Mouse (Mus musculus): ENCODE results near the gene Pmpca. TPM values are rescaled to one million over a fixed set of nuclear protein-coding genes. Genes with fewer than 3 reads are reported as not detected.
"Not testable (repeated sequence)": the region's sequence is repeated elsewhere in the genome, so short reads cannot be mapped to it uniquely, and the experiment has no call there.

Pmpca gene
- total RNA-seq, 2 experiments from 2014 or later = 116 to 130 TPM

DNA sequence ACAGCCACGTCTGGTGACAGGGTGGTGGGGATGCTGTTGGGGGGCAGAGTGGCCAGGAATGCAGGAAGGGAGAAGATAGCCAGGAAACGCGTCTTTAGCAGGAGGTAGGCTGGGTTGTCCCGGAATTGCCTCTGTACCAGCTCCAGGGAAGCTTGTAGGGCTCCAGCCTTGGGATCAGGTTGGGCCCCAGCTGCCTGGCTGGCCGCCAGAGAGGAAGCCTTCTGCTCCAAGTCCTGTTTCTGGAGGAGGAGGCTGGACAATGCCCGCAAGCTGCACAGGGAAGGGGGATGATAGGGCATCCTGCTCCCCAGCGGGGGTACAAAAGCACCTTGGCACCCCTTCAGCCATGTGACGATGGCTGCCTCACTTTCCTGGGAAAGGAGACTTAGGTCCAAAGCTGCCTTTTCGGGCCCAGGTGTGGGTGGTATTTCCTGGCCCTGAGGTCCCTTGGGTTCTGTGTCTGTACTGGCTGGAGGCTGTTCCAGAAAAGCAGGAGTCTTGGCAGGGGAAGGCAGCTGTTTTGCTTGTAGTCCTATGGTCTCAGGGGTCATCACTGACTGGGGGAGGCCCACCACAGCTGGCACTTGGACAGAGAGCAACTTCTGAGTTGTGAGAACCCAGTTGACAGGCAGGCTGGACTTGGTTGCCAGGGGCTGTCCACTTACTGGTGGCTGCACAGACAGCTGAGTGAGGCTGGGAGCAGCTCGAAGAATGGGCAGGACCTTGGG lies 24.2 kb upstream of the Pmpca start:
- intact Hi-C loops (cut with DNase I) = no loop called here
- DNase-seq = peak; percentile 86 to 88

DNA sequence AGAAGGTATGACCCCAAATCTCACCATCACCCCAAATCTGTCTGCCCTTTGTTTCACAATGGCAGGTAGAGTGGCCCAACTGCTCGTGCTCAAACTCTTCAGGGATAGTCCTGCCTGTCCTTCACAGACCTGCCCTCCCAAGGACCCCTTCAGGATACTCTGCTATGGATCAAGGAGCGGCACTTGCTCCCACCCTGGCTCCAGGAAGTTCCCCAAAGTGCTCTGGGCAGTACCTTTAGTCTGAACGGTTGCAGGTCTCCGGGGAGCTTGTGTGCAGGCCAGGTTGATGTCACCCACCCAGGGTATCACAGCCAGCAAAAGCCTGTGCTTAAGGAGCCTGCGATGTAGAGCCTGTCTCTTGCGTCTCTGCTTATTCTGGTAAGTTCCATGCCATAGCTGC lies 21.2 kb upstream of the Pmpca start:
- no peak for DNase-seq
- intact Hi-C loops (cut with DNase I) = no loop called here

GRCm38 (mm10) chr2:26368572-26368971 lies 20.6 kb upstream of the Pmpca start:
- intact Hi-C loops (cut with DNase I) = no loop called here
- peak; percentile 78 to 83 for DNase-seq

DNA sequence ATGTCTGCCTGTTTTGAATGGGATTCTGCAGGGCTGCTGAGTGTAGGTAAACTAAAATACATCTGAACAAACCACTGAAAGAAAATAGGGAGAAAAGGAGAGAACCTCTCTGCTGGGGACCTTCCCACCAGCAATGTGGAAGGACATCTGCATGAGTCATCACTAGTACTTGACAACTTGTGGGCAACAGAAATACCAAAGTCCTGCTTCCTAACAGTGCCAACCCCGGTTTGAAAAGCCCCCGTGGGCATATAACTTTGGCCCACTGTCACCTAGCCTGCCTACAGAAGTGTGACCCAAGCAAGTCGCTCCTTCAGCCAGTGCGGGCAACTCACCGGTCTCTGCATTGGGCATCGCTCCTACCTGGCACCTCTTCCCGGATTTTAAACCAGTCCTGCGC lies 16.7 kb upstream of the Pmpca start:
- intact Hi-C loops (cut with DNase I) = no loop called here
- no peak for DNase-seq

DNA sequence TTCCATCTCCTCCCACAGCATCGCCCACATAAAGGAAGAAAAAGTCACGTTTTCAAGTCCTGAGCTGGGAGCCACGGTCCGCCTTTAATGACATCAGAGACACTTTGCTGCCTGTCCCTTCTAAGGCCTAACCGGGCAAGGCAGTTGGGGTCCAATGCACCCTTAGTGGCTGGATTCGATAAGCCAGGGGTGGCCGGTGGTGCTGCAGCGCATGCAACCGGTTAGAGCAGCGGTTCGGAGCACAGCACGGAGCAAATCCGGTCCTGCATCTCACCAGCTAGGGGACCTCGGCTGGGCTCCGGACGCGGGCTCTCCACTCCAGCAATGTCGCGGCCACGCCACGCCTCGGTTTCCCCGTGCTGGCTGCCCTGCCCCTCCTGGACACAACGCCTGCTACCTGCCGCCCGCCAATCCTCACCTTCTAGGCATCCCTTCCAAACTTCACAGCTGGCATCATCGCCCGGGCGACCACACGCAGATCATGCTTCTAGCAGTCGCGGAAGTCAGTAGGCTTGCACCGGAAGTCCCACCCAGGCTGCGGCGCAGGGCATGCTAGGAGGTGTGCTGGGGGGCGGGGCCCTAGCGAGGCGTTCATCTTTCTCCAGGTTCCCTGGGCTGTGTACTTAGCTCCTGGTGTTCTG lies 8.9 kb upstream of the Pmpca start, which contains the start of gene Snapc4:
TSS of gene Snapc4 (minus strand) at position 523 of the 641 bp plus-strand sequence.
- DNase-seq = peak; percentile 85 to 89
- intact Hi-C loops (cut with DNase I) = no loop called here

DNA sequence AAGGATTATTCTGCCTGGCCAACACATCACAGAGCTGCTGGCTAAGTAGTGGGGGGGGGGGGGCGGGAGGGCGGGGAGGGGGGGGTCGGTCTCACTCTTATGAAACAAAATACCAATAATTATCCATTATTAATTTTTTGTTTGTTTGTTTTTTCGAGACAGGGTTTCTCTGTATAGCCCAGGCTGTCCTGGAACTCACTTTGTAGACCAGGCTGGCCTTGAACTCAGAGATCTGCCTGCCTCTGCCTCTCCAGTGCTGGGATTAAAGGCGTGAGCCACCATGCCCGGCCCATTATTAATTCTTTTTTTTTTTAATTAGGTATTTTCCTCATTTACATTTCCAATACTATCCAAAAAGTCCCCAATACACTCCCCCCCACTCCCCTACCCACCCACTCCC lies 8.3 kb upstream of the Pmpca start:
- intact Hi-C loops (cut with DNase I); DNase-seq: not testable (repeated sequence)

- intact Hi-C loops (cut with DNase I) = no loop called here
- no peak for DNase-seq
These were observed 1.4 kb upstream of the Pmpca start for GRCm38 (mm10) chr2:26387713-26388112.

- intact Hi-C loops (cut with DNase I) = no loop called here
- DNase-seq = no peak
These were observed 421 bp upstream of the Pmpca start for GRCm38 (mm10) chr2:26388682-26389153.

- DNase-seq = no peak
- intact Hi-C loops (cut with DNase I) = no loop called here
These were observed 1.8 kb downstream of the Pmpca start for GRCm38 (mm10) chr2:26390954-26391353.

GRCm38 (mm10) chr2:26391617-26392016 lies 2.5 kb downstream of the Pmpca start:
- no peak for DNase-seq
- intact Hi-C loops (cut with DNase I) = no loop called here

- intact Hi-C loops (cut with DNase I) = no loop called here
- peak; percentile 47 for DNase-seq
These were observed 9.8 kb downstream of the Pmpca start for GRCm38 (mm10) chr2:26398978-26399377.

DNA sequence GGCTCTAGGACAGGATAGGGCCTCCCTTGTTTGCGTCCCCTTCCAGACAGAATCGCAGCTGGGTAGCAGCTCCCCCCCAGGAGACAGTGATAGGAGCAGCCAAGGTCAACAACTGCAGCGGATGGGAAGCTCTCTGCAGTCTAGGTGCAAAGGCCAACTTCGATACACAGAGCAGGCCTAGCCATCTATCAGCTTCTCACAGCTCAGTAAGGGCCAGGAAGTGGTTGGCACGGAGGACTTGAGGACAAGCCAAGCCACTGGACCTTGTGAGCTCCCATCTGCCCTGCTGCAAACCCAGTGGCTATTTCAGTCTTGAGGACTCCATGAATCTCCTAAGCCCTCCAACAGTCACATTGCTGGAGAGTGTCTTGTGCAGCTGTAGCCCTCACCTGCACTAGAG lies 10.5 kb downstream of the Pmpca start:
- peak; percentile 71 to 78 for DNase-seq
- intact Hi-C loops (cut with DNase I) = no loop called here

DNA sequence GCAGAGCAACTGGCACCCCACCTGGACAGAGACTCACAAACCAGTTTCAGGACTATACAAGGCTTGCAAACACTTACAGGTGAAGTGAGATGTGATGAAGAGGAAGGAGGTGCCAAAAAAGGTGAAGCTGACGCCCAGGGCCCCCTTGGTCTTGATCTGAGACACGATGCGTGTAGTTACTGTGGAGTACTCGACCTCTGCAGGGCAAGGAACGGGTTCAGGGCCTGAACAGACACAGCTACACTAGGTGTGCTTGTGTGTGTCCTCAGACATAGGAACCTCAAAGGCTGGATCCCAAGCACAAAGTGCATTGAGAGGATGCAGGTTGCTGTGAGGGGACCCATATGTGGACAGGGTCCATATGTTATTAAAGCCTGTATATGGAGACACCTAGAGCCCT lies 11.2 kb downstream of the Pmpca start:
- intact Hi-C loops (cut with DNase I) = no loop called here
- no peak for DNase-seq

GRCm38 (mm10) chr2:26401023-26401422 lies 11.9 kb downstream of the Pmpca start:
- intact Hi-C loops (cut with DNase I) = no loop called here
- no peak for DNase-seq

DNA sequence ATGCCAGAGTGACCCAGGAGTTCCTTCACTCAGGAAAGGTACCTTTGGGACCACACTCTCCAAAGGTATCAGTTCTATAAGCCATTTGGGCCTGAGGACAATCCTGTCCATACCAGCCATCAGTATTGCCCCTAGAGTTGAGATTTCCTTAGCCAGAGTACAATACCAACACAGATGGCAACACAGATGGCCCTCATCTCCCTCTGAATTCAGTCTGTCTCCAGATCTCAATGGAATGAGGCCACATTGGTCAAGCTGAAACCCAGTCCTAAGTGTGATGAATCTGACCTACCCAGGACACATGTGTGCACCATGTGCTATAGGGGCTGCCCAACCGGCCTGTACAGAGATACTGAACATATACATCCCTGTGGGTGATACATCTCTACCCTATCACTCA lies 13.1 kb downstream of the Pmpca start:
- intact Hi-C loops (cut with DNase I) = no loop called here
- DNase-seq = no peak

GRCm38 (mm10) chr2:26403306-26403705 lies 14.2 kb downstream of the Pmpca start:
- intact Hi-C loops (cut with DNase I) = no loop called here
- DNase-seq = no peak

DNA sequence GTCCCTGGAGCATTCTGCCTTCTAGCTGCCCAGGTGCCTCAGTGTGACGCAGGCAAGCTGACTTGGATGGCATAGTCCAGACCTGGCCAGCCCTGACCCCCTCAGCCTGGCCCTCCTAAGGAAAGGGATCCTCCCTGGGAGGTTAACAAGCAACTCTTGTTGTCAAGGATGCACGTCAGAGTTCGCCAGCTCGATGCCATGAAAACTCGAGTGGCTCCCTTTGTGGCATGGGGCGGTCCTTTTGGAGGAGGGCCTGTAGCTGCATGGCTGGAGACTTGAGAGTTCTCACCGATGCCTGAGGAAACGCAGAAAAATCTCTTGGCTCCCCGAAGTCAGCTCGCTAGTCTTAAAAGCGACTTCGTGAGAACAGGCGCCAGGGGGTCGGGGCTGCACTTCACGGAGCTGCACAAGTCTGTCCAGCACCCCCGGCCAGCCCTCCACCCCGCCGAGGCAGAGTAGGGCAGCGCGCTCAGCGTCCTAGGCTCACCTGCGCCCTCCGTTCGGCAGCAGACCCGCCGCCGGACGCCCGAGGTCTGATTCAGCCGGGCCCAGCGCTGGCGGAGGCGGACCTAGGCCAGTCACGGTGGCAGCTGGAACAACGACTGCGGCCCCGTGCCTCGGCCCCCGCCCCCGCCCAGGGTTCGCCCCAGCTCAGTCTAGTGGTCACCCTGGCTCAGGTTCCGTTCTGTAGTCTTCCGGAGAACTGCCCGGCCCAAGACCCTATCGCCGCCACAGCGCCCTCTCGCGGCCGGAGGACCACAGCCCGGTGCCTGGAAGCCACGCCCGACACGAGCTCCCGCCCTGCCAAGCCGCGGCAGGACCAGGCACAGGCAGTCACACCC lies 19.6 kb downstream of the Pmpca start, which contains the start of gene Inpp5e:
TSS of gene Inpp5e (minus strand) at position 689 of the 842 bp plus-strand sequence.
- intact Hi-C loops (cut with DNase I) = loop anchor here (2.0 to 5.0 kb wide), 2 partner anchors 56 to 81 kb away; partner anchors contain the start of gene Dnlz
- peak; percentile 99 for DNase-seq

- no peak for DNase-seq
- intact Hi-C loops (cut with DNase I) = loop anchor here (2.0 to 5.0 kb wide), 2 partner anchors 57 to 82 kb away; partner anchors contain the start of gene Dnlz
These were observed 20.2 kb downstream of the Pmpca start for GRCm38 (mm10) chr2:26409362-26409761.

GRCm38 (mm10) chr2:26410091-26410490 lies 21.0 kb downstream of the Pmpca start:
- DNase-seq = no peak
- intact Hi-C loops (cut with DNase I) = no loop called here

- intact Hi-C loops (cut with DNase I) = no loop called here
- peak in 1 of 2 experiments; percentile 25 for DNase-seq
These were observed 21.8 kb downstream of the Pmpca start for GRCm38 (mm10) chr2:26410931-26411411.

DNA sequence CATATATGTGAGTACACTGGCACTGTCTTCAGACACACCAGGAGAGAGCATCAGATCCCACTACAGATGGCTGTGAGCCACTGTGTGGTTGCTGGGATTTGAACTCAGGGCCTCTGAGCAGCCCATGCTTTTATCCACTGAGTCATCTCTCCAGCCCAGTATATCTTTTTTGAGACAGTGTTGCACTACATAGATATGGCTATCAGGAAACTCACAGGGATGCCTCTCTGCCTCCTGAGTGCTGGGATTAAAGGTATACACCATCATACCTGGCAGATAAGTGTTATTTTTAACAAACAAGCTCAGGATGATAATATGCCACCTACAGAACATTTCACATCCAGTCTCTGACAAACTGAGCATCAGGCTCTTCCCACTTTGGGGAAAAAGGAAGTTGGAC lies 27.9 kb downstream of the Pmpca start:
- intact Hi-C loops (cut with DNase I) = no loop called here
- no peak for DNase-seq

All from heart, postnatal 10 days (tissue).